Mouse (Mus musculus): ENCODE results near the gene Atp6v0a4. TPM values are rescaled to one million over a fixed set of nuclear protein-coding genes. Genes with fewer than 3 reads are reported as not detected.

The Atp6v0a4 gene
- polyA plus RNA-seq, 1 experiment from 2014 or later = 0.25 TPM

DNA sequence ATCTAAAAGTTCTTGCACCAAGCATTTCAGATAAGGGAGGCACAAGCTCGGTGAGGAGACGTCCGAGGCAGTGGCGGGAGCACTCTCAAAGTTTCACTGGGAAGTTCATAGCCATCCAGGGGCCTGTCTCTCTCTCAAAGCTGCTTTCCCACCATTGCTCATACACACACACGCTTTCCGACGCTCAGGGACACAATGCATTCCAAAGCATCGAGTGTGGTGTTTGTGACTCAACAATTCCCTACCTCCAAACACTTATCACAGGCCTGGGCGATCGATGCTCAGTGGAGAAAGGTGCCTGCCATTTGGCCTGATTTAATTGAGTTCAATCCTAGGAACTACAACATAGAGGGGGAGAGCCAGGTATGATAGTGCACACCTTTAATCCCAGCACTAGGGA, 29.7 kb downstream of the Atp6v0a4 start:
- H3K27ac ChIP-seq = no peak overlapping the region
- H3K9me3 ChIP-seq = no peaks in the 10 kb centered on the region
- H3K4me2 ChIP-seq = no peak overlapping the region
- no peak for ATAC-seq (replicated peaks)
- no peaks in the 10 kb centered on the region for H3K4me1 ChIP-seq
- no peak overlapping the region for H3K4me3 ChIP-seq
- 92% methylated on average over 10 of the region's 10 CpGs for WGBS
- H3K9ac ChIP-seq = no peak overlapping the region
- no peaks in the 10 kb centered on the region for H3K36me3 ChIP-seq (replicated peaks)
- H3K27me3 ChIP-seq (replicated peaks) = no peaks in the 10 kb centered on the region

DNA sequence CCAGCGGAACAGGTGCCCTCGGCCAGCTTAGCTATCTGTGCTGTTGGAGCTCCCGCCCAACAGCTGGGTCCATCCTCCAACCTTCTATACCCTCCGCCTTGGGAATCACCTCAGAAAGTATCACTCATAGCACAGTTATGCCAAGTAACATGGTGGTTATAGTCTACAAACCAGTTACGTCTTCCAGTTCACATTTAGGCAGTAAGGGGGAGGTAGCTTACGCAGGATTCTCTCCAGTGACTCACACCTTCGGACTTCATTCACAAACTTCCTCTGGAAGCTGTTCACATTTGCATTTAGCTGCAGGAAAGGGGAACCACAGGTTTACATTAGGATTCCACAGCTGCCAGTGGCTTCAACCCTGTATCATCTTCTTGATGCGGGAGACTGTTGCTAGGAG, 31.8 kb downstream of the Atp6v0a4 start:
- Histone ChIP-seq H3K9me3 (no peaks in the 10 kb centered on the region), H3K36me3 (replicated peaks) (no peaks in the 10 kb centered on the region)
- 97% methylated on average over 8 of the region's 8 CpGs for WGBS

DNA sequence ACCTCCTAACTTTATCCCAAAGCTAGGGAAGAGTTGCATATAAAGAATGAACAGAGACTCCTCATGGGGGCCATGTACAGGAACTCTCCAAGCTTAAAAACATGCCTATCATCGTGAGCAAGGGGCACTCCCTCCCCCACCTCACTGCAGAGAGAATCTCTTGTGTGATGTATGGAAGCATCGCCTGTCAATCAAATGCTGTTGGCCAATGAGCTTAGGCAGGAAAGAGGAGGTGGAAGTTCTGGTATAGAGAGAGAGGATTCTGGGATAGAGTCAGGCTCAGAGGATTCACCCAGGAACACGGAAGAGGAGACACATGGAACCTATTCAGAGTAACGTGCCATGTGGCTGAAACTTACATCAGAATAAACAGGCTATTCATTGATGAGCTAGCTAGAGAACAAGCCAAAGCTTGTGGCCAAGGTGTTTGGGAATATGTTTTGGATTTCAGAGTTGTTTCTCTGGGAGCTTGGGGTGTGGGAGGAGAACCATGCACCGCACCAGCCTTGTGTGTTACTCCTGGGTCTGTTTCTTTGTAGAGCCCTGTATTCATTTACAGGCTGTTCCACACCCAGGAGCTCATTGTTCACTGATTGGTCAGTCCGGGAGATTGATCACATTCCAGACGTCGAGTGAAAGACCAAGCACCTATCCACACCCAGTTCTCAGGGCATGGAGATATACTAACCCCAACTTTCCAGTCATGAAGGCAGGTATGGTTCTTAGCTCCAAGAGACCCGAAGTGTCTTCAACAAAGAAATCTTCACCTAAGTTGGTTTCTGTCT, 37.0 kb downstream of the Atp6v0a4 start:
- Histone ChIP-seq H3K27ac (no peak overlapping the region), H3K27me3 (replicated peaks) (no peaks in the 10 kb centered on the region), H3K36me3 (replicated peaks) (no peaks in the 10 kb centered on the region), H3K9ac (no peak overlapping the region), H3K9me3 (no peaks in the 10 kb centered on the region), H3K4me1 (no peaks in the 10 kb centered on the region), H3K4me3 (no peak overlapping the region), H3K4me2 (no peak overlapping the region)
- WGBS = 83% methylated on average over 9 of the region's 9 CpGs
- no peak for ATAC-seq (replicated peaks)

More for the DNA sequence above, 31.8 kb downstream of the Atp6v0a4 start:
- H3K4me3 ChIP-seq = no peak overlapping the region
- H3K27ac ChIP-seq = no peak overlapping the region
- ATAC-seq (replicated peaks) = no peak
- no peaks in the 10 kb centered on the region for H3K4me1 ChIP-seq
- H3K4me2 ChIP-seq = no peak overlapping the region
- H3K9ac ChIP-seq = no peak overlapping the region
- no peaks in the 10 kb centered on the region for H3K27me3 ChIP-seq (replicated peaks)

DNA sequence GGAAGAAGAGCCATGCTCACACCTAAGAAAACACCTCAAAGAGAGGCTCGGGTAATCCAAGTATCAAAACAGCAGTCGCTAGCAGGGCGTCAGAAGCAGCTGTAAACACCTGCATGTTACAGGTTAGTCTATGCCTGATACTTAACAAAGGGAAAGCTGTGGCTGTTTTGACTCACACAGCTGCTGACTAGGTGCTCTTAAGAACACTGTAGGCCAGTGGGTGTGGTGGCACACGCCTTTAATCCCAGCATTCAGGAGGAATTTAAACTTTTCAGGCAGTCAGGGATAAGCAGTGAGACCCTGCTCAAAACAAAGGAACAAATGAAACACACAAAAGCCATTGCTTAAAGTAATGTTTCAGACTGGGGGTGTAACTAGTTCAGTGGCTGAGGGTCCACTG, 41.2 kb downstream of the Atp6v0a4 start:
- no peak overlapping the region for H3K9ac ChIP-seq
- H3K4me1 ChIP-seq = no peaks in the 10 kb centered on the region
- ATAC-seq (replicated peaks) = no peak
- H3K4me3 ChIP-seq = no peak overlapping the region
- no peaks in the 10 kb centered on the region for H3K36me3 ChIP-seq (replicated peaks)
- WGBS = 36% methylated on average over 4 of the region's 4 CpGs
- H3K27ac ChIP-seq = no peak overlapping the region
- no peaks in the 10 kb centered on the region for H3K9me3 ChIP-seq
- H3K4me2 ChIP-seq = no peak overlapping the region
- no peaks in the 10 kb centered on the region for H3K27me3 ChIP-seq (replicated peaks)

DNA sequence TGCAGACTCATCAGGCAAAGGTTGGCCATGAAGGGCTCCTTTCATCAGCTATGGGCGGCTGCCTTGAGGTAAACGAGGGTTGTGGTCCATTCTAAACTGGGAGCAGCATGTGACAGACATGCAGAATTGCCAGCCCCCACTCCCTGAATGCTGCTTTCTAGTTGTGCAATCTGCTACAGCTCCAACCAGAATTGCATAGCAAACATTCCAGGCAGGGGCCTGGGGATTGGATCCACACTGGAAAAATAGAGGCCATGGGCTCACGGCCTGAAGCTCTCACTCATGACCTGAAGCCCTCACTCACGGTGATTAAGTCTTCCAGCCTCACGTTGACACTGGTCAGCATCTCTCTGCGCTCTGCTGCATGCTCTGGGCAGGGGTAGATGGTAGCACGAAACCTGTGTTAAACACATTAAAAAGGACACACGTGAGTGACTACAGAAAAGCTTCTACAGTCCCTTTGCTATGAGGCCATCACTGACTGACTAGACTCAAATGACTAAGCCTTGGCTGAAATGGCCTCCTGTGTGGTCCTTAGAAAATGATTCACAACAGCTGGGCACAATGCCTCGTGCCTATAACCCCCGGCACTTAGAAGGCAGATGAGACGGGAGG, 42.6 kb downstream of the Atp6v0a4 start:
- Histone ChIP-seq H3K27me3 (replicated peaks) (no peaks in the 10 kb centered on the region), H3K27ac (no peak overlapping the region), H3K36me3 (replicated peaks) (no peaks in the 10 kb centered on the region), H3K4me1 (no peaks in the 10 kb centered on the region), H3K4me3 (no peak overlapping the region), H3K4me2 (no peak overlapping the region), H3K9me3 (no peaks in the 10 kb centered on the region), H3K9ac (no peak overlapping the region)
- 57% methylated on average over 11 of the region's 11 CpGs for WGBS
- ATAC-seq (replicated peaks) = no peak

DNA sequence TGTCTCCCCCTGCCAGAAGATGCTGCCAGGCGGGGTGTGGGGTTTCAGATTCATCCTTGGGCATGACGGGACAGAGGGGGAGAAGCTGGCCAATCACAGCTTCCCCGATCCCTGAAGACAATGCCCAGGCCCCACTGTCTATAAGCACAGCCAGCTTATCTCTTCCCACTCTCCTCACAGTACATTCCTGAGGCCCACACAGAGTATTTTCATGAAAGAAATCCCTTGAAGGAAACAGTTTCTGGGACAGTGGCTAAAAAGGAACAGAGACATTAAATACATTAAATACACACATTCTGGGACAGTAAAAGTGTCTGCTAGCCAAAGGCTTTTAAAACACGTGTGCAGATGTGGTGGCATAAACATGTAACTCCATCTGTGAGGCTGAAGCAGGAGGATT, 44.0 kb downstream of the Atp6v0a4 start:
- H3K4me2 ChIP-seq = no peak overlapping the region
- H3K4me1 ChIP-seq = no peaks in the 10 kb centered on the region
- no peaks in the 10 kb centered on the region for H3K36me3 ChIP-seq (replicated peaks)
- H3K27me3 ChIP-seq (replicated peaks) = no peaks in the 10 kb centered on the region
- no peak overlapping the region for H3K4me3 ChIP-seq
- ATAC-seq (replicated peaks) = no peak
- WGBS = 69% methylated on average over 4 of the region's 4 CpGs
- no peak overlapping the region for H3K9ac ChIP-seq
- H3K27ac ChIP-seq = no peak overlapping the region
- H3K9me3 ChIP-seq = no peaks in the 10 kb centered on the region

- H3K9me3 ChIP-seq = no peaks in the 10 kb centered on the region
- H3K4me3 ChIP-seq = no peak overlapping the region
- no peaks in the 10 kb centered on the region for H3K36me3 ChIP-seq (replicated peaks)
- no peak overlapping the region for H3K4me2 ChIP-seq
- 93% methylated on average over 3 of the region's 3 CpGs for WGBS
- no peaks in the 10 kb centered on the region for H3K4me1 ChIP-seq
- H3K27ac ChIP-seq = no peak overlapping the region
- H3K27me3 ChIP-seq (replicated peaks) = no peaks in the 10 kb centered on the region
- no peak overlapping the region for H3K9ac ChIP-seq
- ATAC-seq (replicated peaks) = no peak
These were observed 50.8 kb downstream of the Atp6v0a4 start for GRCm38 (mm10) chr6:38073592-38073991.

- no peak for ATAC-seq (replicated peaks)
- no peaks in the 10 kb centered on the region for H3K36me3 ChIP-seq (replicated peaks)
- no peak overlapping the region for H3K9ac ChIP-seq
- no peaks in the 10 kb centered on the region for H3K27me3 ChIP-seq (replicated peaks)
- H3K9me3 ChIP-seq = no peaks in the 10 kb centered on the region
- 65% methylated on average over 5 of the region's 5 CpGs for WGBS
- no peak overlapping the region for H3K4me3 ChIP-seq
- no peaks in the 10 kb centered on the region for H3K4me1 ChIP-seq
- H3K27ac ChIP-seq = no peak overlapping the region
- H3K4me2 ChIP-seq = no peak overlapping the region
These were observed 52.1 kb downstream of the Atp6v0a4 start for GRCm38 (mm10) chr6:38072137-38072796.

DNA sequence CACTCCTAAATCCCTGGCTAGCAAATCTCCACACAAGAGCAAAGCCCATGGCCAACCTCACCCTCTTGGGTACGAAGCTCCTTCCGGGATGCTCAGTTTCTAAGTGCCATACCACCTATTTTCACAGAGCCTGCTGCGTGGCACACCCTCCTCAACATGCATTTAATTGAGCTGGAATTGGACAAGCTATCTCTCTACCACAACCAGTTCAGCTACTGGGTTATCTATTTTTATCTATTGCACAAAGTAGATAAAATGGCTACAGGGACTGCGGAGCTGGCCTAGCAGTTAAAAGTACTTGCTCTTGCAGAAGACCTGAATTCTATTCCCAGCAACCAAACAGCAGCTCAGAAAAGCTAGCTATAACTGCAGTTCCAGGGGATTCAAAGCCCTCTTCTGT, 53.1 kb downstream of the Atp6v0a4 start:
- Histone ChIP-seq H3K9ac (no peak overlapping the region), H3K9me3 (no peaks in the 10 kb centered on the region), H3K36me3 (replicated peaks) (no peaks in the 10 kb centered on the region), H3K27ac (no peak overlapping the region), H3K4me3 (no peak overlapping the region), H3K27me3 (replicated peaks) (no peaks in the 10 kb centered on the region), H3K4me2 (no peak overlapping the region), H3K4me1 (no peaks in the 10 kb centered on the region)
- WGBS = 87% methylated on average over 4 of the region's 4 CpGs
- no peak for ATAC-seq (replicated peaks)

DNA sequence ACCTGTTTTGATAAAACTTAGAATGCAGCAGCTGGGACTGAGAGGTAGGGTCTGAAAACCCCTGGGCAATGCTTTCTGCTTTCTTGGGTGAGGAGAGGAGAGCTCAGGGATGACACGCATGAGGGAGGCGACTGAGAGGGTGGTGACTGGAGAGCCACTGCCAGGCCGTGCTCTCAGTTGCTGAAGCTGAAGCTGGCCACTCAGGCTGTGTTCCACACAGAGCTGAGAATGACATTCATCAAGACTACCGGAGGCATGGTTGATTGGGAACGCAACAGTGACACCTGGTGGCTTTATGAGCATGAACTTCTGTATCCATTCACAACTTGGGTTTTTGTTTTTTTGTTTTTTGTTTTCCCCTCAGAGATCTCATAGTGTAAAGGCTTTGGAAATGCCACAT, 58.2 kb downstream of the Atp6v0a4 start:
- Histone ChIP-seq H3K4me1 (peaks cover 12% of the 10 kb centered on the region), H3K4me2 (0 out of 2 replicates have a peak overlapping the region, but pooled peaks have one; percentile 19), H3K4me3 (no peak overlapping the region), H3K27ac (no peak overlapping the region), H3K9ac (no peak overlapping the region), H3K27me3 (replicated peaks) (no peaks in the 10 kb centered on the region), H3K36me3 (replicated peaks) (no peaks in the 10 kb centered on the region), H3K9me3 (no peaks in the 10 kb centered on the region)
- WGBS = 1% methylated on average over 5 of the region's 5 CpGs
- peak; percentile 94 for ATAC-seq (replicated peaks)

DNA sequence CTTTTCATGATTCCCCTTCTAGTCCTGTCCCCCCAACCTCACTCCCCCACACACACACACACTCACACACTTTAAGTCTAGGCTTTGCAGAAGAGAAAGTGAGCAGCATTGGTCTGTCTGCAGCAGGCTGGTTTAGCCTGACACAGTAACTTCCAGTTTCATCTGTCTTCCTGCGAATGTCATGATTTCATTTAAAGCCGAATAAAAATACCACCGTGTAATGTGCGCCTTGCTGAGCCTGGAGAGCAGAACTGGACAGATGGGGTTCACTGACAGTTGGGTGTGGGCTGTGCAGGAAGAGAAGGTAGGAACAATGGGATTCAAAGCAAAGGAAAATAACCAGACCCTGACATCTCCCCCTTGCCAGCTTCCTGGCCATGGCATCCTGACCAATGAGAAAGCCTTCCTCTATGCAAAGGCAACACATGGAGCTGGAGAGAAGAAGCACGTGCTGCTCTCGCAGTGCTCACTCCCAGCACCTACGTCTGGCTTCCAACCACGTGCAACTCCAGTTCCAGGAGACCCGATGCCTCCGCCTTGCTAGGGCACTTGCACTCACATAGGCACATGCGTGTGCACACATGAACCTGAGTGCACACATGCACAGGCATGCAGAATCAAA, 58.8 kb downstream of the Atp6v0a4 start:
- peak; percentile 69 for ATAC-seq (replicated peaks)
- H3K9me3 ChIP-seq = no peaks in the 10 kb centered on the region
- no peaks in the 10 kb centered on the region for H3K27me3 ChIP-seq (replicated peaks)
- no peak overlapping the region for H3K4me3 ChIP-seq
- no peaks in the 10 kb centered on the region for H3K36me3 ChIP-seq (replicated peaks)
- WGBS = 74% methylated on average over 11 of the region's 11 CpGs
- H3K27ac ChIP-seq = no peak overlapping the region
- no peak overlapping the region for H3K9ac ChIP-seq
- peaks cover 12% of the 10 kb centered on the region for H3K4me1 ChIP-seq
- H3K4me2 ChIP-seq = no peak overlapping the region

DNA sequence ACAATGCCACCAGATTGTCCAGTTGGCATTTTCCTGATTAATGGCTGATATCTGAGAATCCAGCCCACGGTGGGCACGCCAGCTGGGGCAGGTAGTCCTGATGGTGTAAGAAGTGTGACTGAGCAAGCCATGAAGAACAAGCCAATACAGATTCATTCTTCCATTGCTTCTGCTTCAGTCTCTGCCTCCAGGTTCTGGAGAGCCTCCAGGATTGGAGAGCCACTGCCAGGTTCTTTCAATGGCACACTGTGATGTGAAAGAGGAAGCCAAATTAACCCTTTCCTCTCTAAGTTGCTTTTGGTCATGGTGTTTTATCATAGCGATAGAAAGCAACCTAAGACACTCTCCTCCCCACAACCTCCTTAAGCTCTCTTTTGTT, 59.3 kb downstream of the Atp6v0a4 start:
- Histone ChIP-seq H3K4me1 (peaks cover 12% of the 10 kb centered on the region), H3K36me3 (replicated peaks) (no peaks in the 10 kb centered on the region), H3K9me3 (no peaks in the 10 kb centered on the region), H3K27me3 (replicated peaks) (no peaks in the 10 kb centered on the region), H3K9ac (no peak overlapping the region), H3K4me2 (no peak overlapping the region), H3K4me3 (no peak overlapping the region), H3K27ac (no peak overlapping the region)
- WGBS = 67% methylated on average over 3 of the region's 3 CpGs
- no peak for ATAC-seq (replicated peaks)

Measured in midbrain, embryonic 15.5 days (tissue).